ENCODE assay signal across 15 mouse cellular contexts in the genomic region with DNA sequence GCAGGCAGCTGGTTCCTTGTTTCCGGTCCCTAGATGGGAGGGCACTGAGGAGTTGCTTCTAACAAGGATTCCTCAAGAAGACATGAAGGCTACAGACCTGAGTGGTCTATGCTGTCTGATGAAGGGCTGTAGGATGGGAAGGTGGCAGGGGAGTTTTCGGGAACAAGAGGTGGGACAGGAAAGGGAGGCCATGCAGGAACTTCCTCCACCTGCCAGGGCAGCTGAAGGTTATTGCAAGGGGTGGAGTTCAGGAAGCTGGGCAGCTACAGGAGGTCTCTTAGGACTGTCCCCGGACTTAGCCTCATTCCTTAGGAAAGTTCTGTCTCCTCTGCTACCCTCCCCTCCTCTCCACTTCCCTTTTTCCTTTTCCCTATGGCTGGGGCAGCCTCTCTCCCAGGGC. TPM values are rescaled to one million over a fixed set of nuclear protein-coding genes. Genes with fewer than 3 reads are reported as not detected.
"Had no signal": no experiment of that assay in that cellular context is flagged by ENCODE, and none has a peak within 500 bp of the region (broad histone marks: within the 10 kb centered on the region; RNA-seq: fewer than 3 reads in every experiment).

No protein-coding gene starts in this region.

- ATAC-seq: liver, embryonic 12.5 days had no signal

- H3K36me3 ChIP-seq: limb, embryonic 15.5 days; liver, embryonic 12.5 days; midbrain, embryonic 10.5 days; neural tube, embryonic 15.5 days had no signal

- H3K4me3 ChIP-seq: limb, embryonic 15.5 days; liver, embryonic 12.5 days; midbrain, embryonic 10.5 days; myocyte; neural tube, embryonic 15.5 days had no signal

- H3K27me3 ChIP-seq: neural tube, embryonic 15.5 days had no signal

- H3K27ac ChIP-seq: kidney, postnatal 0 days; limb, embryonic 15.5 days; liver, embryonic 12.5 days; neural tube, embryonic 15.5 days; stomach, postnatal 0 days had no signal

- H3K9me3 ChIP-seq: limb, embryonic 15.5 days; liver, embryonic 12.5 days; midbrain, embryonic 10.5 days; neural tube, embryonic 15.5 days had no signal

- H3K4me2 ChIP-seq: limb, embryonic 15.5 days; liver, embryonic 12.5 days; lung, embryonic 14.5 days; neural tube, embryonic 15.5 days had no signal

- H3K9ac ChIP-seq: limb, embryonic 15.5 days; liver, embryonic 12.5 days; lung, embryonic 14.5 days; neural tube, embryonic 15.5 days had no signal

- DNase-seq: layer of hippocampus, adult 9-11 months; layer of hippocampus, postnatal 36 days; lung, embryonic 14.5 days; lung, postnatal 4 days; midbrain, embryonic 14.5 days; right cerebral cortex, adult 18-20 months; right cerebral cortex, postnatal 25 days; thymus, postnatal 25 days had no signal

RNA-seq across cellular contexts. Expression of gene Nfam1, which starts 5.7 kb away (rescaled TPM):
- polyA plus RNA-seq: myocyte had no signal
